Mouse (Mus musculus): Measurements from ENCODE around the gene 3100002H09Rik.

DNA sequence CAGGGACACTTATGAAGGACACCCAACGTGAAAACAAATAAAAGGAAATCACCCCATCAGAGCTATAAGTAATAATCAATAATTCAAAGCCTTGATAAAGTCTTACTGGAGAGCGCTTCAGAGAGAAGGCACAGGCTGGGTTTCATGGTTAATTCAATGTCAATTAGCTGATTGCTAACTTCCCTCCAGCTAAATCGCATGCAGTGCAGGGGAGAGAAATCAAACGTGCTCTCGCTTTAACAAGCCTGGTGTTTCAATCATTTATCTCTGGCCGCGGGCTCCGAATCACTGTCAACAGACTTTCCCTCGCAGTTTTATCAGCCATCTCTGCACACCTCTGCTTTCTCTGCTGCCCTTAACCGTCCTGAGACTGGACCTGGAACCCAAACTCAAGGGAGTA lies 22.3 kb upstream of the 3100002H09Rik start:
- no peak for TF ChIP-seq CTCF (IDR thresholded peaks at IDR 0.05; ENCODE audit: borderline replicate concordance, extremely low read depth, insufficient read depth, insufficient read length)
- no peak for TF ChIP-seq POLR2A (IDR thresholded peaks at IDR 0.05; ENCODE audit: borderline replicate concordance, extremely low read depth, insufficient read depth, insufficient read length, poor library complexity, severe bottlenecking)
